Mouse (Mus musculus) limb, embryonic 11.5 days (tissue): ENCODE measurements around the gene Ttn. TPM values are rescaled to one million over a fixed set of nuclear protein-coding genes. Genes with fewer than 3 reads are reported as not detected.
"Not testable (repeated sequence)": the region's sequence is repeated elsewhere in the genome, so short reads cannot be mapped to it uniquely, and the experiment has no call there.

Source experiments
- ATAC-seq: fragments of 200-750 bp; cut with Nextera tagmentation; 2 replicates; pipeline ENCODE4 v1.8.0; 2017; ENCODE audit warnings: low read depth; ENCODE audit not compliant: insufficient number of reproducible peaks, low FRiP score, low TSS enrichment
- DNase-seq: peaks from one replicate; pipeline ENCODE4 v3.0.0-alpha.2; 2015; ENCODE audit warnings: low spot score
- H3K27ac ChIP-seq: fragments of 300-500 bp; sonication (generic); replicated peaks from 2 replicates; pipeline ENCODE4 v1.5.1; 2014; ENCODE audit warnings: low read depth, mild to moderate bottlenecking, low read length
- H3K27me3 ChIP-seq: fragments of 300-500 bp; sonication (generic); 2 replicates; pipeline ENCODE4 v1.6.1; 2014; ENCODE audit warnings: mild to moderate bottlenecking, low read length, mixed read lengths; ENCODE audit not compliant: control insufficient read depth, insufficient read depth
- H3K36me3 ChIP-seq: fragments of 300-500 bp; sonication (generic); 2 replicates; pipeline ENCODE4 v1.6.1; 2014; ENCODE audit warnings: mild to moderate bottlenecking, low read length, moderate library complexity, mixed read lengths; ENCODE audit not compliant: control insufficient read depth, insufficient read depth
- H3K4me1 ChIP-seq: fragments of 300-500 bp; sonication (generic); 2 replicates; pipeline ENCODE4 v1.6.1; 2014; ENCODE audit warnings: low read length, mixed read lengths; ENCODE audit not compliant: control insufficient read depth, insufficient read depth
- H3K4me2 ChIP-seq: fragments of 300-500 bp; sonication (generic); 2 replicates; pipeline ENCODE4 v1.6.1; 2014; ENCODE audit warnings: low read depth, mild to moderate bottlenecking, moderate library complexity; ENCODE audit not compliant: severe bottlenecking
- H3K4me3 ChIP-seq: fragments of 300-500 bp; sonication (generic); 2 replicates; pipeline ENCODE4 v1.5.1; 2014; ENCODE audit warnings: low read depth, low read length
- H3K9ac ChIP-seq: fragments of 300-500 bp; sonication (generic); 2 replicates; pipeline ENCODE4 v1.6.1; 2014; ENCODE audit warnings: mild to moderate bottlenecking, low read length
- H3K9me3 ChIP-seq: fragments of 300-500 bp; sonication (generic); 2 replicates; pipeline ENCODE4 v1.6.1; 2016; ENCODE audit warnings: low read length; ENCODE audit not compliant: control insufficient read depth
- WGBS: fragments of 180-500 bp; shearing (Covaris S2); extraction: QIAGEN DNeasy Blood & Tissue Kit; methylation state at CpG from one replicate; pipeline ENCODE4 v1.1.7; 2014; 5-methylcytosine and 5-hydroxymethylcytosine counted together
- polyA plus RNA-seq: library from polyadenylated mRNA; unstranded; fragments of >200 nt; fragmentation: Nextera tagmentation; extraction: Ambion mirVana; gene quantifications from 2 replicates; pipeline ENCODE4 v1.2.1, GENCODE M21; 2014

The Ttn gene
- polyA plus RNA-seq, result 6.3 and 7.1 TPM in 2 replicates

DNA sequence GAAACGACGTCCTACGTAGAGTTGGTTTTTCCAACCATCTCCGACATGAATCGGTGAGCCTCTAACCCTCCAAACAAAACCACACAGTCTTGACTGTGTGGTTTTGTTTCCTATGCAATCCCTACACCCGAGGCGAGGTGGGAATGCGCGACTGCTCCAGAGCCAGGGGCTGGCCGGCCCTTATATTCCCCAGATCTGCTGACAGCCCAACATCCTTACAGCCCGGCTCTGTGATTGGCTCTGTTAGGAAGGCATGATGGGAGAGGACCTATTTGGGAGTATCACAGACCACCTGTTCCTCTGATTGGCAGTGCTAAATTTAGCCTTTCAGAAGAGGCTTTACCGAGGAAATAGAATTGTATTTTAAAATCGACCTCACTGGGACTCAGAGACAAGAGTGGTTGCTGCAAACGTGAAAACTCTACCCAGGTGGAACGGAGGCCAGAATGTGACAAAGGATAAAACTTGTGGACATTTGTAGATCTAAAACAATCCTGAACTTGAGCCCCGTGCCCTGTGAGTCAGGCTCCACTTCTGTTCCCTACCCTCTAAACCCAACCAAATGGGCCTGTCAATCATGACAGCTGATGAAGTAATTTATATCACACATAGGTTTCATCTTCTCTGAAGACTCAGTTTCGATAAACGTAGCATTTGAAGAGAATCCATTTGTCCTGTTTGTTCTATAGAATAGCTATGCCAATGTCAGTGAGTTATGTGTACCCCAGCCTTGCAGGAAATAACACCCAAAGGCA is at the start of gene Ttn:
Gene Ttn, minus strand, starts transcription at position 157 of the 755 bp plus-strand sequence.
- DNase-seq (no peak), ATAC-seq (no peak)
- H3K36me3 ChIP-seq, result no peaks in the 10 kb centered on the region
- no peak within 1 kb of the TSS for H3K9ac ChIP-seq
- no peak within 1 kb of the TSS for H3K4me3 ChIP-seq
- 82% methylated on average over 18 of the region's 18 CpGs for WGBS
- no peak within 1 kb of the TSS for H3K27ac ChIP-seq
- no peaks in the 10 kb centered on the region for H3K4me1 ChIP-seq
- no peaks in the 10 kb centered on the region for H3K9me3 ChIP-seq
- H3K4me2 ChIP-seq, result no peak within 1 kb of the TSS
- no peaks in the 10 kb centered on the region for H3K27me3 ChIP-seq

DNA sequence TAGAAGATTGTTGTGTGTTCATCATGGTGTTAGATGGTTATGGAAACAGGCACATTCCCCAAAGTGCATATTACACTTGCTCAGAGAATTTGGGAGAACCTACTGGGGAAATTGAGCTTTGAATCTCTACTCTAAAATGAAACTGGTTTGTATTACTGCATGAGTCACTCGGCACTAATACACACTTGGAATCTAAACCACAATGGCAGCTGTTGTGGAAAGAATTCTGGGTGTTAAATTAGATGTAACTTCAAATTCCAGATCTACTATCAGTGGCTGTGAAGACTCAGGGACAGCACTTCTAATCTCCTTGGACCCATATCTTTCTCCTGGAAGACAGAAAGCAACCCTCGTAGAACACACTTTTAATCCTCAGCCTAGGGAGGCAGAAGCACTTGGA is 38.3 kb upstream of the Ttn start:
- Histone ChIP-seq H3K36me3 (no peaks in the 10 kb centered on the region), H3K4me3 (no peak overlapping the region), H3K27me3 (no peaks in the 10 kb centered on the region), H3K9ac (no peak overlapping the region), H3K27ac (no peak overlapping the region), H3K9me3 (no peaks in the 10 kb centered on the region), H3K4me1 (no peaks in the 10 kb centered on the region), H3K4me2 (no peak overlapping the region)
- DNase-seq, result no peak
- no peak for ATAC-seq
- 83% methylated on average over 2 of the region's 2 CpGs for WGBS

DNA sequence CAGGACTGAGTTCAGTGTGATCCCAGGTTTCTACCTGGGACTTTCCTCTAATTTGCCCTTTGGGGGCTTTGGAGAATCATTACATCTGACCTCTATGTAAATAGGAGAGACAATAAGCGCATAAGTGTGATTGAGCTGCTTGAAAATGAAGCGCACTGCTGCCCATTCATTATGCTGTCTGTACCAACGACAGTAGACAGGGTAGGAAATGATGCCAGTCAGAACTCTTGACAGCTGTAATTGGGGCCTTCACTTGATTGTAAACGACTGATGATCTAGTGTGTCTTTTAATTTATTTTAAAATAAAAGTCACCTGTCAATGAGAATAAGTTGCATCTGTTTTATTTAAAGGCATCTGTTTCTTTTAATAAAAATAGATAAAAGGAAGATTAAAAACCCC is 35.4 kb upstream of the Ttn start:
- H3K27ac ChIP-seq, result no peak overlapping the region
- no peak overlapping the region for H3K4me2 ChIP-seq
- H3K4me1 ChIP-seq, result no peaks in the 10 kb centered on the region
- H3K4me3 ChIP-seq, result no peak overlapping the region
- 79% methylated on average over 4 of the region's 4 CpGs for WGBS
- no peaks in the 10 kb centered on the region for H3K9me3 ChIP-seq
- no peak overlapping the region for H3K9ac ChIP-seq
- no peaks in the 10 kb centered on the region for H3K36me3 ChIP-seq
- ATAC-seq (no peak), DNase-seq (no peak)
- no peaks in the 10 kb centered on the region for H3K27me3 ChIP-seq

GRCm38 (mm10) chr2:77013449-77013848 is 31.1 kb upstream of the Ttn start:
- not testable (repeated sequence) for H3K9ac ChIP-seq, H3K9me3 ChIP-seq, H3K4me2 ChIP-seq, H3K4me1 ChIP-seq, H3K27me3 ChIP-seq, H3K27ac ChIP-seq, H3K36me3 ChIP-seq, DNase-seq, ATAC-seq, H3K4me3 ChIP-seq
- 95% methylated on average over 6 of the region's 6 CpGs for WGBS

GRCm38 (mm10) chr2:77011981-77012380 is 29.6 kb upstream of the Ttn start:
- no peak overlapping the region for H3K27ac ChIP-seq
- no peaks in the 10 kb centered on the region for H3K9me3 ChIP-seq

DNA sequence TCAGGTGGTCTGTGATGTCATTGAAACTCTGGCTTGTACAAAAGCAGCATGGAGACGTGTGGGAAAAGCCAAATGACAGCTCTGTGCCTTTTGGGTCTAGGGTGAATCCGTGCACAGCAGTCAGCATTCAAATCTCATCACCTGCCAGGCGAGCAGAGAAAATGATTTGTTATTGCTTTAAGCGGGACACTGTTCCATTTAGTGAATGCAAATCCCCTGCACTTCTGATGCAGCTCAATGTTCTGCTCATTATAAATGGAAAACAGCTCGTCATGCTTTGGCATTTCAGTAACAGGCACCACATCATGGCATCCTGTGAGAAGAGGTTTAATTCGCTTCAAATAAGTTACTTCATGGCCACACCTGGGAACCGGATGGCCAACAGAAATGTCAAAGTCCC is 24.7 kb upstream of the Ttn start:
- Histone ChIP-seq H3K4me2 (no peak overlapping the region), H3K4me1 (no peaks in the 10 kb centered on the region), H3K27me3 (no peaks in the 10 kb centered on the region), H3K4me3 (no peak overlapping the region), H3K9me3 (no peaks in the 10 kb centered on the region), H3K36me3 (no peaks in the 10 kb centered on the region), H3K9ac (no peak overlapping the region), H3K27ac (no peak overlapping the region)
- ATAC-seq (no peak), DNase-seq (no peak)
- whole genome bisulfite sequencing, result 79% methylated on average over 7 of the region's 7 CpGs

More at GRCm38 (mm10) chr2:77011981-77012380, 29.6 kb upstream of the Ttn start:
- H3K4me1 ChIP-seq, result no peaks in the 10 kb centered on the region
- H3K36me3 ChIP-seq, result no peaks in the 10 kb centered on the region
- ATAC-seq (no peak), DNase-seq (no peak)
- H3K9ac ChIP-seq, result no peak overlapping the region
- no peak overlapping the region for H3K4me2 ChIP-seq
- H3K4me3 ChIP-seq, result no peak overlapping the region
- 67% methylated on average over 5 of the region's 5 CpGs for WGBS
- no peaks in the 10 kb centered on the region for H3K27me3 ChIP-seq

DNA sequence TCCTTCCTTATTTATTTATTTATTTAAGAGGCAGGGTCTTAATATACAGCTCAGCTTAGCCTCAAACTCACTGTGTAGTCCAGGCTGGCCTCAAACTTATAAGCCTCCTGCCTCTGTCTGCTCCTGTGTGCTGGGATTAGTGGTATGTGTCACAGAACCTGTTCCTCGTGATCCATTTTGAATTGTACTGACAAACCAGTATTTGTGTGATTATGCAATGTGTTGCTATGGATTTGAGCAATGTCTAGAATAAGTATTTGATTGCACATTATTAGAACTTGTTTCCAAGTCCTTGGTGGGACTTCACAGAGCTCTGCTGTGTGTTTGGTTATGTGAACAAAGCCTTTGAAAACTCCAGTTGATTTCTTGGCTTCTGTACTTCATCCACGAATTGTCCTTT is 20.8 kb upstream of the Ttn start:
- no peak for DNase-seq
- H3K4me3 ChIP-seq, result no peak overlapping the region
- WGBS, result 78% methylated on average over 2 of the region's 2 CpGs

DNA sequence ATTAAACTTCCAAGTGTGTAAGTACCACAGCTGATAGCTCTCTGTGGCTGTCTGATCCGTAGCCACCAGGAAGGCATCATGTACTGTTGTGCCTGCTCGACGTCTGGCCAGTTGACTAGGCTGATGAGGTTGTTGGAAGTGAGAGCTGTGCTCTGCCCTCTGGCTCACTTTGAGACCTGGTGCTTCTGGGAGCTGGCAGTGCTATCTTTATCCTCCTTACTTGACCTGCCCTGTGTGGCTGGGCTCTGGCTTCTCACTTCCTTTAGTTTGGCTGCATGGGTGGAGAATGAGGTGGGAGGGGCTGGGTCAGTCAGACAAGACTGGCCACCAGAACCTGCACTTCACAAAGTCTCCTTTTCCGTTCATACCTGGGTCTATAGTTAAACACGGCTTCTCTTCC is 16.0 kb upstream of the Ttn start:
- Histone ChIP-seq H3K36me3 (no peaks in the 10 kb centered on the region), H3K4me2 (no peak overlapping the region), H3K27ac (no peak overlapping the region), H3K4me3 (no peak overlapping the region), H3K27me3 (no peaks in the 10 kb centered on the region), H3K9ac (no peak overlapping the region), H3K4me1 (no peaks in the 10 kb centered on the region), H3K9me3 (no peaks in the 10 kb centered on the region)
- DNase-seq, result no peak
- WGBS, result 68% methylated on average over 5 of the region's 5 CpGs
- ATAC-seq, result no peak

More for the DNA sequence above, 20.8 kb upstream of the Ttn start:
- Histone ChIP-seq H3K4me1 (no peaks in the 10 kb centered on the region), H3K4me2 (no peak overlapping the region), H3K9me3 (no peaks in the 10 kb centered on the region), H3K27ac (no peak overlapping the region), H3K9ac (no peak overlapping the region), H3K27me3 (no peaks in the 10 kb centered on the region), H3K36me3 (no peaks in the 10 kb centered on the region)
- no peak for ATAC-seq
